Mouse (Mus musculus) brain, embryonic 14.5 days (tissue): ENCODE data around the gene Lrrc49.

ENCODE experiments used
- CTCF ChIP-seq: fragments of 200-500 bp; IDR thresholded peaks from 2 replicates; pipeline ENCODE4 v1.5.1; 2012; ENCODE audit warnings: inconsistent platforms, mild to moderate bottlenecking, moderate library complexity, borderline replicate concordance; ENCODE audit not compliant: insufficient read depth, insufficient read length; ENCODE audit errors: extremely low read depth
- POLR2A ChIP-seq: fragments of 200-500 bp; IDR thresholded peaks from 2 replicates; pipeline ENCODE4 v1.6.1; 2012; ENCODE audit warnings: mild to moderate bottlenecking, inconsistent platforms, borderline replicate concordance; ENCODE audit not compliant: poor library complexity, insufficient read depth, insufficient read length, severe bottlenecking; ENCODE audit errors: extremely low read depth

DNA sequence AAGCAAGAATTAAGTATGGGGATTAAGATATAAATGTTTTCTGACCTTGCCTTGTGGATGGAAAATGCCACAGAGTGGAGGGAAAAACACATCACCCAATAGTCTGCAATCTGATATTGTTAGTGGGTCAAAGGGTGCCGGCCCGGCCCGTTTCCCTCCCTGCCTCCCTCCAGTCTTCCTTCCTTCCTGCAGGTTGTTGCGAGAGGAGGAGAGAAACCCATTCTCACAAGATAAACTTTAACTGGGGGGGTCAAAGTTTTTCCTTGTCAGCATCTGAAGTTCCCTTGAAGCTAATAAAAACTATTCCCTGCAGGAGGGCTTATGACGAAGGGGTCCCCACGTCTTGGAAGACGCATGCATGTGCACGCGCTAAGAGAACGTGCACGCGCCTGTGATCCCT is 157.6 kb downstream of the Lrrc49 start:
- no peak for TF ChIP-seq POLR2A
- TF ChIP-seq CTCF = no peak
